Mouse (Mus musculus) kidney, adult 11 months (tissue): ENCODE data around the gene Gcnt2.
"Not testable (repeated sequence)": the region's sequence is repeated elsewhere in the genome, so short reads cannot be mapped to it uniquely, and the experiment has no call there.

ENCODE experiments used
- DNase-seq: peaks from one replicate; pipeline ENCODE4 v3.0.0; 2022

Gcnt2 gene

GRCm38 (mm10) chr13:40946513-40946912 is 87.0 kb downstream of the Gcnt2 start:
- no peak for DNase-seq

- no peak for DNase-seq
Observed at GRCm38 (mm10) chr13:40947538-40948205, 88.1 kb downstream of the Gcnt2 start.

GRCm38 (mm10) chr13:40951386-40951976 is 91.9 kb downstream of the Gcnt2 start:
- DNase-seq = no peak

GRCm38 (mm10) chr13:40953231-40953630 is 93.7 kb downstream of the Gcnt2 start:
- no peak for DNase-seq

- no peak for DNase-seq
Observed at GRCm38 (mm10) chr13:40955773-40956172, 96.2 kb downstream of the Gcnt2 start.

GRCm38 (mm10) chr13:40967609-40968008 is 108.1 kb downstream of the Gcnt2 start:
- DNase-seq = no peak

GRCm38 (mm10) chr13:40968564-40968963 is 109.0 kb downstream of the Gcnt2 start:
- no peak for DNase-seq

GRCm38 (mm10) chr13:40969761-40970390 is 110.3 kb downstream of the Gcnt2 start:
- no peak for DNase-seq

- DNase-seq = no peak
Observed at GRCm38 (mm10) chr13:40971261-40971660, 111.7 kb downstream of the Gcnt2 start.

- DNase-seq = no peak
Observed at GRCm38 (mm10) chr13:40971831-40972230, 112.3 kb downstream of the Gcnt2 start.

GRCm38 (mm10) chr13:40972976-40973375 is 113.4 kb downstream of the Gcnt2 start:
- DNase-seq = no peak

- peak; percentile 43 for DNase-seq
Observed at GRCm38 (mm10) chr13:40977609-40978008, 118.1 kb downstream of the Gcnt2 start.

GRCm38 (mm10) chr13:40978652-40979051 is 119.1 kb downstream of the Gcnt2 start:
- DNase-seq = peak; percentile 33

- DNase-seq = peak; percentile 62
Observed at GRCm38 (mm10) chr13:40979321-40979720, 119.8 kb downstream of the Gcnt2 start.

GRCm38 (mm10) chr13:40982759-40983158 is 123.2 kb downstream of the Gcnt2 start:
- DNase-seq = no peak

- DNase-seq = no peak
Observed at GRCm38 (mm10) chr13:40986081-40986480, 126.5 kb downstream of the Gcnt2 start.

- not testable (repeated sequence) for DNase-seq
Observed at GRCm38 (mm10) chr13:40987608-40988303, 128.2 kb downstream of the Gcnt2 start.

- no peak for DNase-seq
Observed at GRCm38 (mm10) chr13:40988418-40988817, 128.9 kb downstream of the Gcnt2 start.

- DNase-seq = no peak
Observed at GRCm38 (mm10) chr13:40994487-40995263, 135.1 kb downstream of the Gcnt2 start.

- not testable (repeated sequence) for DNase-seq
Observed at GRCm38 (mm10) chr13:40998537-40998936, 139.0 kb downstream of the Gcnt2 start.

GRCm38 (mm10) chr13:41000140-41000925 is 140.8 kb downstream of the Gcnt2 start:
- DNase-seq = peak; percentile 26
